Mouse (Mus musculus) lung, postnatal 0 days (tissue): ENCODE results near the gene Txnrd3. TPM values are rescaled to one million over a fixed set of nuclear protein-coding genes. Genes with fewer than 3 reads are reported as not detected.

Source experiments
- ATAC-seq: fragments of 200-750 bp; cut with Nextera tagmentation; 2 replicates; pipeline ENCODE4 v1.8.0; 2017; ENCODE audit warnings: moderate library complexity
- DNase-seq: peaks from one replicate; pipeline ENCODE4 v3.0.0-alpha.2; 2016; ENCODE audit warnings: low spot score
- H3K27ac ChIP-seq: fragments of 300-500 bp; sonication (generic); 2 replicates; pipeline ENCODE4 v1.5.1; 2014; ENCODE audit warnings: antibody characterized with exemption, mild to moderate bottlenecking, low read length, mixed read lengths
- H3K27me3 ChIP-seq: fragments of 300-500 bp; sonication (generic); replicated peaks from 2 replicates; pipeline ENCODE4 v1.6.1; 2014; ENCODE audit warnings: low read length, mixed read lengths; ENCODE audit not compliant: insufficient read depth
- H3K36me3 ChIP-seq: fragments of 300-500 bp; sonication (generic); 2 replicates; pipeline ENCODE4 v1.6.1; 2014; ENCODE audit warnings: low read length, mixed read lengths; ENCODE audit not compliant: insufficient read depth
- H3K4me1 ChIP-seq: fragments of 300-500 bp; sonication (generic); 2 replicates; pipeline ENCODE4 v1.6.1; 2014; ENCODE audit warnings: antibody characterized with exemption, low read depth, low read length, mixed read lengths; ENCODE audit not compliant: insufficient read depth
- H3K4me2 ChIP-seq: fragments of 300-500 bp; sonication (generic); replicated peaks from 2 replicates; pipeline ENCODE4 v1.6.1; 2014; ENCODE audit warnings: low read depth, mild to moderate bottlenecking, low read length, moderate library complexity, mixed read lengths
- H3K4me3 ChIP-seq: fragments of 300-500 bp; sonication (generic); 2 replicates; pipeline ENCODE4 v1.5.1; 2014; ENCODE audit warnings: low read depth, low read length
- H3K9ac ChIP-seq: fragments of 300-500 bp; sonication (generic); replicated peaks from 2 replicates; pipeline ENCODE4 v1.6.1; 2014; ENCODE audit warnings: low read depth, mild to moderate bottlenecking
- H3K9me3 ChIP-seq: fragments of 300-500 bp; sonication (generic); 2 replicates; pipeline ENCODE4 v1.6.1; 2016; ENCODE audit warnings: low read length, mixed read lengths
- CTCF ChIP-seq: IDR thresholded peaks from 2 replicates; pipeline ENCODE4 v1.5.1; 2016; ENCODE audit warnings: antibody characterized with exemption, mild to moderate bottlenecking
- EP300 ChIP-seq: IDR thresholded peaks from 2 replicates; pipeline ENCODE4 v1.6.1; 2016; ENCODE audit warnings: antibody characterized with exemption, mild to moderate bottlenecking, control low read depth
- whole genome bisulfite sequencing: fragments of 180-500 bp; shearing (Covaris S2); extraction: QIAGEN DNeasy Blood & Tissue Kit; methylation state at CpG from one replicate; pipeline ENCODE4 v1.1.7; 2014; 5-methylcytosine and 5-hydroxymethylcytosine counted together
- polyA plus RNA-seq: library from polyadenylated mRNA; unstranded; fragments of >200 nt; fragmentation: Nextera tagmentation; extraction: Ambion mirVana; gene quantifications from 2 replicates; pipeline ENCODE4 v1.2.1, GENCODE M21; 2015

Txnrd3 gene
- polyA plus RNA-seq, 1 experiment from 2014 or later = 26.3 TPM

DNA sequence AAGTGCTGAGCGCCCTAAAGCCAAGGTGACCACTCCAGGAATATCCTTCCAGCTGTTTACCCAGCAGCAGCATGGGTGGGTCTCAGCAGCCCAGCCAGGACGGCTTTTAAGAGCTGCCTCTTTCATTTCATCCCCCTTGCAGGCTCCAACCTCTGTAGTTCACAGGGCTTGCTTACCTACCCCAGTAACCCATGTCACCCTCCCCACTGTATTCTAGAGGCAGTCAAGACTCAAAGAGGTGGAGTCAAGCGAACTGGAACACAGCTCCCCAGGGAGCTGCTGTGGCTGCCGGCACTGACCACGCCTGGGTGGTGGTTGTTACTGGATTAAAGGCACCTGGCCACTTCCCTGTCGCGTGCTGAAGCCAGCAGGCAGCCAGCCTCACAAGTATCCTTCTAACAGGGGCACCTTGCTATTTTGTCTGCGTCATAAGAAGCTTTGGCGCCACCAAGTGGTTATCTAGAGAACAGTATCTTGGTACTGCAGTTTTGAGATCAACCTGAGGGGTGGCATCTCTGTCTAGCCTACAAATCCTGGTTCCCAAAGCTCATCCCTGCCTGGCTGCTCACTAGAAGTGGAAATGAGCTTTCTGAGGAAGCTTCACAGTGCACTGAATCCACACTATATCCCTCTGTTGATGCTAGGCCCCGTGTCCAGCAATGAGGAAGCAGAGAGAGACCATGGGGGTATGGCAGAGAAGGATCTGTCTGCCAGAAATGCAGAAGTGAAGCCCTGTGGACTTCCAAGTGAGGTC is 11.8 kb upstream of the Txnrd3 start:
- peak; percentile 86 for ATAC-seq
- peak; percentile 95 for DNase-seq
- 10% methylated on average over 10 of the region's 10 CpGs for WGBS

DNA sequence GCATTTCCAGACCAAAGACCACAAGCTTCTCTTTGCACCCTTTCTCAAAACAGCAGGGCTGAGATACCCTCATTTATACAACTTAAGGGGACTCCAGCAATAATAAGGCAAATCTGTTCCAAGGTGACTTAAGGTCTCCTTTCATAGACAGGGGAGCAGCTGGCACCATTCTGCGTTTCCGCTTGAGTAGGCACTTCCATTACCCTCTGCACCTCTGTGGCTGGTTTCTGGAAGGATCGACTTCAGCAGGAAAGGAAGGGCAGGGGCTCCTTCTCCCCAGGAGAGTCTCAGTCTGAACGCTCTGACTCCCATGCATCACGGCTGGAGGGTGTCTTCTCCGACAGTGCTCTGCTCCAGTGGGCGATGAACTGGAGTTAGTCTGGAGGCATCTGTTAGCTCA is 10.7 kb upstream of the Txnrd3 start:
- TF ChIP-seq CTCF (no peak), EP300 (no peak)
- Histone ChIP-seq H3K27ac (no peak overlapping the region), H3K4me3 (no peak overlapping the region), H3K9ac (no peak overlapping the region), H3K27me3 (no peaks in the 10 kb centered on the region), H3K4me2 (no peak overlapping the region), H3K4me1 (0 out of 2 replicates have a peak, but pooled peaks cover 3% of the 10 kb centered on the region), H3K9me3 (no peaks in the 10 kb centered on the region), H3K36me3 (no peaks in the 10 kb centered on the region)
- ATAC-seq (no peak), DNase-seq (no peak)
- WGBS = 74% methylated on average over 7 of the region's 7 CpGs

More for the DNA sequence above, 11.8 kb upstream of the Txnrd3 start:
- 0 out of 2 replicates have a peak, but pooled peaks cover 3% of the 10 kb centered on the region for H3K4me1 ChIP-seq
- H3K27me3 ChIP-seq = no peaks in the 10 kb centered on the region
- no peaks in the 10 kb centered on the region for H3K36me3 ChIP-seq
- no peak overlapping the region for H3K9ac ChIP-seq
- TF ChIP-seq CTCF = peak; percentile 91
- no peak for TF ChIP-seq EP300
- H3K4me3 ChIP-seq = no peak overlapping the region
- no peak overlapping the region for H3K4me2 ChIP-seq
- H3K9me3 ChIP-seq = no peaks in the 10 kb centered on the region
- no peak overlapping the region for H3K27ac ChIP-seq

DNA sequence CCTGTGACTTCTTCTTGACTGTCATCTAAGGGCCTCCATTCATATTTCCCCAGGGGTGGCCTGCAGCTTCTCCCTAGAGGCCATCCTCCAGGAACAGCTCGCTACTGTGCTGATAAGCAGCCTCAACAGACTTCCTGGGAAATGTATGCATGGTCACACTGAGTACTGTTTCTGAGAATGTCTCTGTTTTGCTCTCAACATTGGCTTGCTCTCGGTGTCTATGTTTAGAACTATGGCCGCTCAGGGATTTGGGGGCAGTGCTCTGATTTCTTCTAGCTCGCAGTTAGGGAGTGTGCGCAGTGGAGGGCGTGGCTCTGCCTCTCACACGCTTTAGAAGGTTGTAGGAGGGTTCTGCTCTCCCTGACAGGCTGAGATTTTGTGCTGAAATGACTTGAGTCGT is 9.4 kb upstream of the Txnrd3 start:
- Histone ChIP-seq H3K36me3 (no peaks in the 10 kb centered on the region), H3K27me3 (no peaks in the 10 kb centered on the region), H3K4me3 (no peak overlapping the region), H3K4me2 (no peak overlapping the region), H3K4me1 (0 out of 2 replicates have a peak, but pooled peaks cover 3% of the 10 kb centered on the region), H3K27ac (no peak overlapping the region), H3K9me3 (no peaks in the 10 kb centered on the region), H3K9ac (no peak overlapping the region)
- DNase-seq (no peak), ATAC-seq (no peak)
- WGBS = 23% methylated on average over 8 of the region's 8 CpGs
- TF ChIP-seq CTCF = no peak
- no peak for TF ChIP-seq EP300

DNA sequence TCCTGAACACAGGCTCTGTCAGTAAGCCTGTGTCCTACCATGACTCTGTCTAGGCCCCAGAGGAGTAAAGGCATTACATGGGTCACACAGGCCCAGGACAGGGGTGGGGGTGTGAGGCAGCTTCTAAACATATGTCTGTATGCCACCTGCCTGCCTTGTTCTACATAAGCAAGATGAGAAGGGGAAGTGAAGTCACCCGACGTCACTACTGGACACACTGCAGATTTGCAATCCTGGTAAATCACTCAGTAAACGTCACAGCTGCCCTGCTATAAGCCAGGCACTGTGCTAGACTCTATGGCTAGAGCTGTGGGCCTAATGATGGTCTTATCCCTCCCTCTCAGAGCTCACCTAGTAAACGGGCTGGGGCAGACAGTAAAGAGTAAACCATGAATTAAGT is 5.8 kb upstream of the Txnrd3 start:
- no peak overlapping the region for H3K4me3 ChIP-seq
- DNase-seq = no peak
- H3K27ac ChIP-seq = no peak overlapping the region
- H3K9me3 ChIP-seq = no peaks in the 10 kb centered on the region
- no peaks in the 10 kb centered on the region for H3K27me3 ChIP-seq
- no peak for ATAC-seq
- no peak overlapping the region for H3K9ac ChIP-seq
- no peaks in the 10 kb centered on the region for H3K4me1 ChIP-seq
- WGBS = 72% methylated on average over 4 of the region's 4 CpGs
- H3K4me2 ChIP-seq = no peak overlapping the region
- no peak for TF ChIP-seq EP300
- TF ChIP-seq CTCF = no peak
- no peaks in the 10 kb centered on the region for H3K36me3 ChIP-seq

DNA sequence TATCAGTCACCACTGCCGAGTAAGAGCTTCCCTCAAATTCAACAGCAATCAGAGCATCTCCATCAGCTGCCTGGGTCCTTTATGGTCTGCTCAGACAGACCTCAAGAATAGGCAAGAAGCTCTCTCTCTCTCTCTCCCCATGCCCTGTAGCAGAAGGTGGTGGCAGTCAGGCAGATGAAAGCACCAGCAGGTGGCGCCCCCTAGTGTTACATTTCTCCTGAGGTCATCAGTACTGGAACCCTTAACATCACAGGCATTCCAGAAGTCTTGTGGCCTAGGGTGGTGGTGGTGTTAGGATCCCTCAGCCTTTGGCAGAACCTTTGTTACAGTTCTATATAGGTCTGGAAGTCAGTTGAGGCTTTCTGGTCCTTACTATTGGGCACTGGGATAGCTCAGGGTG is 4.8 kb upstream of the Txnrd3 start:
- Histone ChIP-seq H3K36me3 (no peaks in the 10 kb centered on the region), H3K4me2 (no peak overlapping the region), H3K27me3 (no peaks in the 10 kb centered on the region), H3K4me1 (no peaks in the 10 kb centered on the region), H3K4me3 (no peak overlapping the region), H3K9ac (no peak overlapping the region), H3K27ac (no peak overlapping the region), H3K9me3 (no peaks in the 10 kb centered on the region)
- TF ChIP-seq CTCF = peak; percentile 71
- TF ChIP-seq EP300 = no peak
- peak; percentile 38 for DNase-seq
- WGBS = 42% methylated on average over 2 of the region's 2 CpGs
- ATAC-seq = no peak

DNA sequence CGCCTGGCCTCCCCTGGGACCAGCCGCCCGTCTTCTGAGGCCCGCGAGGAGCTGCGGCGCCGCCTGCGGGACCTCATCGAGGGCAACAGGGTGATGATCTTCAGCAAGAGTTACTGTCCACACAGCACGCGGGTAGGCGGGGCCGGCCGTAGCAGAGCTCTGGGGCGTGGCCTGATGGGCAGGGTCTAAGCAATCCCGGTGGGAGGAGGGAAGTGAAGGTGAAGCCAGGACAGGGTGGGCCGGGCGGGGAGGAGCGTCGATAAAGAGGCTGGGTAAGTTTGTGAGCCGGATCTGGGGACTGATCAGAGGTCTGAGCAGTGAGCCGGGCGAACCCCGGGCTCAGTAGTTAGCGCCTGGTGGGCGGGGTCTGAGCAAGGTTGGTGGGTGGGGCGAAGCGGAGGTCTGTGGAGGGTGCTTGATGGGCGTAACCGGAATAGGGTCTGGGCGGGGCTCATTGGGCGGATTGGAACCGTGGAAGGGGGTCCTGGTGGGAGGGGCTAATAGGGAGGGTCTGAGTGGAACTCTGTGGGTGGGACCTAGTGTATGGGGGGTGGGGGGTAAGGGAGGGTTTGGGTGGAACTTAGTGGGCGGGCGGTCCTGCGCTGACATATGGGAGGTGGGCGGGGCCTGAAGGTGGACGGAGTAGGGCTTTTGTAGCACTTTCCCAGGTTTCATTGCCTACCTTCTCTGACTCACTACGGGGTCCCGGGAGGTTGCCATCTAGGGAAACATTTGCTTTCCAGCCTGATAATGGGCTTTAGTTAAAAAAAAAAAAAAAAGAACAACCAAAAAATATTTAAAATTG is 685 bp downstream of the Txnrd3 start:
- under 1% methylated on average over 37 of the region's 41 CpGs for WGBS
- TF ChIP-seq EP300 = no peak
- TF ChIP-seq CTCF = peak; percentile 39; the same call in 1 of the 2 replicates
- H3K9ac ChIP-seq = peak overlapping the region; percentile 60
- ATAC-seq (peak; percentile 96), DNase-seq (peak; percentile 98)
- H3K27me3 ChIP-seq = no peaks in the 10 kb centered on the region
- no peaks in the 10 kb centered on the region for H3K9me3 ChIP-seq
- H3K27ac ChIP-seq = peak overlapping the region; percentile 92
- peak overlapping the region; percentile 51 for H3K4me3 ChIP-seq
- H3K36me3 ChIP-seq = no peaks in the 10 kb centered on the region
- peak overlapping the region; percentile 96 for H3K4me2 ChIP-seq
- H3K4me1 ChIP-seq = no peaks in the 10 kb centered on the region
